Mouse (Mus musculus) heart, postnatal 0 days (tissue): Measurements from ENCODE around the gene Cxxc4. TPM values are rescaled to one million over a fixed set of nuclear protein-coding genes. Genes with fewer than 3 reads are reported as not detected.
"Not testable (repeated sequence)": the region's sequence is repeated elsewhere in the genome, so short reads cannot be mapped to it uniquely, and the experiment has no call there.

Source experiments
- ATAC-seq: fragments of 200-750 bp; cut with Nextera tagmentation; 2 replicates; pipeline ENCODE4 v1.8.0; 2017; ENCODE audit warnings: low read depth, moderate number of reproducible peaks, moderate library complexity; ENCODE audit not compliant: insufficient read depth
- DNase-seq: peaks from one replicate; pipeline ENCODE4 v3.0.0-alpha.2; 2016; ENCODE audit warnings: low spot score
- H3K27ac ChIP-seq: fragments of 300-500 bp; sonication (generic); 2 replicates; pipeline ENCODE4 v1.5.1; 2014; ENCODE audit warnings: low read depth, mild to moderate bottlenecking
- H3K27me3 ChIP-seq: fragments of 300-500 bp; sonication (generic); 2 replicates; pipeline ENCODE4 v1.6.1; 2014; ENCODE audit warnings: low read length, mixed read lengths; ENCODE audit not compliant: control insufficient read depth, insufficient read depth
- H3K36me3 ChIP-seq: fragments of 300-500 bp; sonication (generic); replicated peaks from 2 replicates; pipeline ENCODE4 v1.6.1; 2014; ENCODE audit warnings: low read length, mixed read lengths; ENCODE audit not compliant: control insufficient read depth, insufficient read depth
- H3K4me1 ChIP-seq: fragments of 300-500 bp; sonication (generic); 2 replicates; pipeline ENCODE4 v1.6.1; 2014; ENCODE audit warnings: antibody characterized with exemption; ENCODE audit not compliant: control insufficient read depth, insufficient read depth
- H3K4me2 ChIP-seq: fragments of 300-500 bp; sonication (generic); 2 replicates; pipeline ENCODE4 v1.6.1; 2014; ENCODE audit warnings: low read depth, mild to moderate bottlenecking, low read length, moderate library complexity
- H3K4me3 ChIP-seq: fragments of 300-500 bp; sonication (generic); 2 replicates; pipeline ENCODE4 v1.5.1; 2014; ENCODE audit warnings: low read depth, low read length
- H3K9ac ChIP-seq: fragments of 300-500 bp; sonication (generic); replicated peaks from 2 replicates; pipeline ENCODE4 v1.6.1; 2014; ENCODE audit warnings: low read depth, low read length, mixed read lengths
- H3K9me3 ChIP-seq: fragments of 300-500 bp; sonication (generic); replicated peaks from 2 replicates; pipeline ENCODE4 v1.6.1; 2016; ENCODE audit warnings: low read length; ENCODE audit not compliant: control insufficient read depth
- CTCF ChIP-seq: IDR thresholded peaks from 2 replicates; pipeline ENCODE4 v1.5.1; 2016; ENCODE audit warnings: antibody characterized with exemption, control low read depth, low read depth
- EP300 ChIP-seq: IDR thresholded peaks from 2 replicates; pipeline ENCODE4 v1.6.1; 2016; ENCODE audit warnings: antibody characterized with exemption, low read depth
- WGBS: fragments of 180-500 bp; shearing (Covaris S2); extraction: QIAGEN DNeasy Blood & Tissue Kit; methylation state at CpG from one replicate; pipeline ENCODE4 v1.1.7; 2014; 5-methylcytosine and 5-hydroxymethylcytosine counted together
- polyA plus RNA-seq: library from polyadenylated mRNA; unstranded; fragments of >200 nt; fragmentation: Nextera tagmentation; extraction: Ambion mirVana; gene quantifications from 2 replicates; pipeline ENCODE4 v1.2.1, GENCODE M21; 2015
- total RNA-seq: library from RNA; depleted of rRNA; stranded (reverse); fragments of >200 nt; gene quantifications from 2 replicates; pipeline ENCODE4 v1.2.3, GENCODE M21; 2014; ENCODE audit warnings: low replicate concordance

The Cxxc4 gene
- total and polyA plus RNA-seq, 2 experiments from 2014 or later = 2.2 to 2.7 TPM

GRCm38 (mm10) chr3:134210950-134211349 lies 25.3 kb upstream of the Cxxc4 start:
- Histone ChIP-seq H3K9me3 (no peaks in the 10 kb centered on the region), H3K9ac (no peak overlapping the region), H3K36me3 (no peaks in the 10 kb centered on the region), H3K27me3 (no peaks in the 10 kb centered on the region), H3K4me2 (no peak overlapping the region), H3K27ac (no peak overlapping the region), H3K4me1 (no peaks in the 10 kb centered on the region), H3K4me3 (no peak overlapping the region)
- WGBS = 81% methylated on average over 6 of the region's 6 CpGs
- no peak for ATAC-seq
- no peak for DNase-seq
- TF ChIP-seq CTCF (no peak), EP300 (no peak)

- H3K27ac ChIP-seq, H3K4me2 ChIP-seq, H3K9ac ChIP-seq, DNase-seq, H3K4me1 ChIP-seq, H3K27me3 ChIP-seq, H3K36me3 ChIP-seq, H3K4me3 ChIP-seq, ATAC-seq, H3K9me3 ChIP-seq: not testable (repeated sequence)
These were observed 16.4 kb upstream of the Cxxc4 start for GRCm38 (mm10) chr3:134219881-134220280.

- Histone ChIP-seq H3K36me3 (no peaks in the 10 kb centered on the region), H3K4me1 (no peaks in the 10 kb centered on the region), H3K9ac (no peak overlapping the region), H3K9me3 (no peaks in the 10 kb centered on the region), H3K4me2 (no peak overlapping the region), H3K4me3 (no peak overlapping the region), H3K27me3 (no peaks in the 10 kb centered on the region), H3K27ac (no peak overlapping the region)
- TF ChIP-seq CTCF (no peak), EP300 (no peak)
- ATAC-seq (no peak), DNase-seq (no peak)
- WGBS = 37% methylated on average over 2 of the region's 2 CpGs
These were observed 15.3 kb upstream of the Cxxc4 start for GRCm38 (mm10) chr3:134221002-134221401.

GRCm38 (mm10) chr3:134222593-134222992 lies 13.7 kb upstream of the Cxxc4 start:
- TF ChIP-seq EP300 = no peak
- no peak for TF ChIP-seq CTCF
- WGBS = 37% methylated on average over 1 of the region's 1 CpGs
- H3K9ac ChIP-seq = no peak overlapping the region
- H3K4me2 ChIP-seq = no peak overlapping the region
- H3K4me3 ChIP-seq = no peak overlapping the region
- no peaks in the 10 kb centered on the region for H3K27me3 ChIP-seq
- no peak overlapping the region for H3K27ac ChIP-seq
- H3K4me1 ChIP-seq = no peaks in the 10 kb centered on the region
- DNase-seq (no peak), ATAC-seq (no peak)
- H3K9me3 ChIP-seq = no peaks in the 10 kb centered on the region
- H3K36me3 ChIP-seq = no peaks in the 10 kb centered on the region

- Histone ChIP-seq H3K36me3 (no peaks in the 10 kb centered on the region), H3K9ac (no peak overlapping the region), H3K4me1 (no peaks in the 10 kb centered on the region), H3K27ac (no peak overlapping the region), H3K4me2 (no peak overlapping the region), H3K9me3 (no peaks in the 10 kb centered on the region), H3K27me3 (no peaks in the 10 kb centered on the region), H3K4me3 (no peak overlapping the region)
- WGBS = 88% methylated on average over 7 of the region's 7 CpGs
- TF ChIP-seq CTCF = no peak
- TF ChIP-seq EP300 = no peak
- ATAC-seq (no peak), DNase-seq (no peak)
These were observed 12.3 kb upstream of the Cxxc4 start for GRCm38 (mm10) chr3:134223956-134224355.

GRCm38 (mm10) chr3:134225928-134226327 lies 10.4 kb upstream of the Cxxc4 start:
- H3K27me3 ChIP-seq = no peaks in the 10 kb centered on the region
- H3K4me2 ChIP-seq = no peak overlapping the region
- no peak overlapping the region for H3K9ac ChIP-seq
- H3K4me3 ChIP-seq = no peak overlapping the region
- WGBS = 95% methylated on average over 3 of the region's 3 CpGs
- H3K4me1 ChIP-seq = no peaks in the 10 kb centered on the region
- no peak for TF ChIP-seq CTCF
- TF ChIP-seq EP300 = no peak
- H3K36me3 ChIP-seq = no peaks in the 10 kb centered on the region
- no peaks in the 10 kb centered on the region for H3K9me3 ChIP-seq
- DNase-seq (no peak), ATAC-seq (no peak)
- no peak overlapping the region for H3K27ac ChIP-seq
